Mouse (Mus musculus): ENCODE results near the gene Eps8l1. TPM values are rescaled to one million over a fixed set of nuclear protein-coding genes. Genes with fewer than 3 reads are reported as not detected.
"Not testable (repeated sequence)": the region's sequence is repeated elsewhere in the genome, so short reads cannot be mapped to it uniquely, and the experiment has no call there.

The Eps8l1 gene
- 8.8 and 10.1 TPM in 2 replicates for polyA plus RNA-seq (2015; fragmentation: Nextera tagmentation; extraction: Ambion mirVana)

GRCm38 (mm10) chr7:4460576-4461434 lies at the start of gene Eps8l1:
TSS of gene Eps8l1 (plus strand) at chr7:4460674.
- Histone ChIP-seq H3K4me1 (ENCODE audit: insufficient read depth, low read length) (peaks cover 13% of the 10 kb centered on the region; the same call in 1 of the 2 replicates), H3K9ac (replicated peaks; ENCODE audit: low read length) (peak within 1 kb of the TSS; percentile 63), H3K27ac (ENCODE audit: low read length) (peak within 1 kb of the TSS; percentile 75), H3K27me3 (ENCODE audit: insufficient read depth, low read length) (no peaks in the 10 kb centered on the region), H3K4me2 (replicated peaks; ENCODE audit: low read depth, low read length) (peak within 1 kb of the TSS; percentile 49), H3K36me3 (ENCODE audit: insufficient read depth, low read length) (no peaks in the 10 kb centered on the region), H3K4me3 (ENCODE audit: low read length) (peak within 1 kb of the TSS; percentile 42), H3K9me3 (ENCODE audit: low read length) (no peaks in the 10 kb centered on the region)
- peak; percentile 52 for ATAC-seq (ENCODE audit: low FRiP score, low TSS enrichment)
- 68% methylated on average over 12 of the region's 16 CpGs for WGBS

- H3K36me3 ChIP-seq (ENCODE audit: insufficient read depth, low read length); H3K9ac ChIP-seq (replicated peaks; ENCODE audit: low read length); H3K27ac ChIP-seq (ENCODE audit: low read length); H3K4me1 ChIP-seq (ENCODE audit: insufficient read depth, low read length); H3K9me3 ChIP-seq (ENCODE audit: low read length); ATAC-seq (ENCODE audit: low FRiP score, low TSS enrichment); H3K27me3 ChIP-seq (ENCODE audit: insufficient read depth, low read length); H3K4me3 ChIP-seq (ENCODE audit: low read length); H3K4me2 ChIP-seq (replicated peaks; ENCODE audit: low read depth, low read length): not testable (repeated sequence)
- 95% methylated on average over 15 of the region's 15 CpGs for WGBS
Measured at GRCm38 (mm10) chr7:4412406-4412805, 48.1 kb upstream of the Eps8l1 start.

- H3K4me2 ChIP-seq (replicated peaks; ENCODE audit: low read depth, low read length): no peak overlapping the region
- WGBS: 81% methylated on average over 6 of the region's 6 CpGs
- no peaks in the 10 kb centered on the region for H3K36me3 ChIP-seq (ENCODE audit: insufficient read depth, low read length)
- H3K4me3 ChIP-seq (ENCODE audit: low read length): no peak overlapping the region
- no peak for ATAC-seq (ENCODE audit: low FRiP score, low TSS enrichment)
- H3K9ac ChIP-seq (replicated peaks; ENCODE audit: low read length): no peak overlapping the region
- no peaks in the 10 kb centered on the region for H3K27me3 ChIP-seq (ENCODE audit: insufficient read depth, low read length)
- H3K4me1 ChIP-seq (ENCODE audit: insufficient read depth, low read length): no peaks in the 10 kb centered on the region
- no peaks in the 10 kb centered on the region for H3K9me3 ChIP-seq (ENCODE audit: low read length)
- H3K27ac ChIP-seq (ENCODE audit: low read length): no peak overlapping the region
Measured at GRCm38 (mm10) chr7:4419681-4420080, 40.8 kb upstream of the Eps8l1 start.

GRCm38 (mm10) chr7:4420230-4420629 lies 40.2 kb upstream of the Eps8l1 start:
- Histone ChIP-seq H3K36me3 (ENCODE audit: insufficient read depth, low read length) (peaks cover 2% of the 10 kb centered on the region; the same call in 1 of the 2 replicates), H3K4me2 (replicated peaks; ENCODE audit: low read depth, low read length) (no peak overlapping the region), H3K9ac (replicated peaks; ENCODE audit: low read length) (no peak overlapping the region), H3K27ac (ENCODE audit: low read length) (no peak overlapping the region), H3K4me3 (ENCODE audit: low read length) (no peak overlapping the region), H3K27me3 (ENCODE audit: insufficient read depth, low read length) (no peaks in the 10 kb centered on the region), H3K4me1 (ENCODE audit: insufficient read depth, low read length) (no peaks in the 10 kb centered on the region), H3K9me3 (ENCODE audit: low read length) (no peaks in the 10 kb centered on the region)
- ATAC-seq (ENCODE audit: low FRiP score, low TSS enrichment): no peak
- 68% methylated on average over 4 of the region's 4 CpGs for WGBS

GRCm38 (mm10) chr7:4427161-4427912 lies 33.1 kb upstream of the Eps8l1 start:
- Histone ChIP-seq H3K27ac (ENCODE audit: low read length) (no peak overlapping the region), H3K4me2 (replicated peaks; ENCODE audit: low read depth, low read length) (no peak overlapping the region), H3K4me1 (ENCODE audit: insufficient read depth, low read length) (no peaks in the 10 kb centered on the region), H3K4me3 (ENCODE audit: low read length) (no peak overlapping the region), H3K36me3 (ENCODE audit: insufficient read depth, low read length) (peaks cover 54% of the 10 kb centered on the region), H3K27me3 (ENCODE audit: insufficient read depth, low read length) (no peaks in the 10 kb centered on the region), H3K9me3 (ENCODE audit: low read length) (peaks cover 5% of the 10 kb centered on the region; the same call in 1 of the 2 replicates), H3K9ac (replicated peaks; ENCODE audit: low read length) (no peak overlapping the region)
- ATAC-seq (ENCODE audit: low FRiP score, low TSS enrichment): peak; percentile 94
- 66% methylated on average over 7 of the region's 7 CpGs for WGBS

GRCm38 (mm10) chr7:4430246-4430844 lies 30.1 kb upstream of the Eps8l1 start:
- peaks cover 76% of the 10 kb centered on the region for H3K36me3 ChIP-seq (ENCODE audit: insufficient read depth, low read length)
- ATAC-seq (ENCODE audit: low FRiP score, low TSS enrichment): no peak
- H3K4me3 ChIP-seq (ENCODE audit: low read length): no peak overlapping the region
- peaks cover 8% of the 10 kb centered on the region; the same call in 1 of the 2 replicates for H3K9me3 ChIP-seq (ENCODE audit: low read length)
- no peak overlapping the region for H3K4me2 ChIP-seq (replicated peaks; ENCODE audit: low read depth, low read length)
- no peaks in the 10 kb centered on the region for H3K27me3 ChIP-seq (ENCODE audit: insufficient read depth, low read length)
- WGBS: 91% methylated on average over 9 of the region's 9 CpGs
- no peak overlapping the region for H3K27ac ChIP-seq (ENCODE audit: low read length)
- no peaks in the 10 kb centered on the region for H3K4me1 ChIP-seq (ENCODE audit: insufficient read depth, low read length)
- H3K9ac ChIP-seq (replicated peaks; ENCODE audit: low read length): no peak overlapping the region

GRCm38 (mm10) chr7:4431548-4431947 lies 28.9 kb upstream of the Eps8l1 start:
- Histone ChIP-seq H3K4me3 (ENCODE audit: low read length) (no peak overlapping the region), H3K4me1 (ENCODE audit: insufficient read depth, low read length) (no peaks in the 10 kb centered on the region), H3K27ac (ENCODE audit: low read length) (no peak overlapping the region), H3K27me3 (ENCODE audit: insufficient read depth, low read length) (no peaks in the 10 kb centered on the region), H3K9me3 (ENCODE audit: low read length) (peaks cover 8% of the 10 kb centered on the region; the same call in 1 of the 2 replicates), H3K4me2 (replicated peaks; ENCODE audit: low read depth, low read length) (no peak overlapping the region), H3K9ac (replicated peaks; ENCODE audit: low read length) (no peak overlapping the region), H3K36me3 (ENCODE audit: insufficient read depth, low read length) (peaks cover 75% of the 10 kb centered on the region)
- WGBS: 82% methylated on average over 6 of the region's 6 CpGs
- ATAC-seq (ENCODE audit: low FRiP score, low TSS enrichment): no peak

GRCm38 (mm10) chr7:4432026-4432425 lies 28.4 kb upstream of the Eps8l1 start:
- no peak overlapping the region for H3K9ac ChIP-seq (replicated peaks; ENCODE audit: low read length)
- no peak for ATAC-seq (ENCODE audit: low FRiP score, low TSS enrichment)
- no peak overlapping the region for H3K4me2 ChIP-seq (replicated peaks; ENCODE audit: low read depth, low read length)
- H3K36me3 ChIP-seq (ENCODE audit: insufficient read depth, low read length): peaks cover 77% of the 10 kb centered on the region
- no peak overlapping the region for H3K4me3 ChIP-seq (ENCODE audit: low read length)
- no peaks in the 10 kb centered on the region for H3K27me3 ChIP-seq (ENCODE audit: insufficient read depth, low read length)
- no peaks in the 10 kb centered on the region for H3K4me1 ChIP-seq (ENCODE audit: insufficient read depth, low read length)
- H3K9me3 ChIP-seq (ENCODE audit: low read length): peaks cover 8% of the 10 kb centered on the region; the same call in 1 of the 2 replicates
- 83% methylated on average over 8 of the region's 8 CpGs for WGBS
- H3K27ac ChIP-seq (ENCODE audit: low read length): no peak overlapping the region

- Histone ChIP-seq H3K9ac (replicated peaks; ENCODE audit: low read length) (no peak overlapping the region), H3K9me3 (ENCODE audit: low read length) (no peaks in the 10 kb centered on the region), H3K4me3 (ENCODE audit: low read length) (no peak overlapping the region), H3K4me2 (replicated peaks; ENCODE audit: low read depth, low read length) (no peak overlapping the region), H3K36me3 (ENCODE audit: insufficient read depth, low read length) (peaks cover 75% of the 10 kb centered on the region), H3K4me1 (ENCODE audit: insufficient read depth, low read length) (no peaks in the 10 kb centered on the region), H3K27ac (ENCODE audit: low read length) (no peak overlapping the region), H3K27me3 (ENCODE audit: insufficient read depth, low read length) (no peaks in the 10 kb centered on the region)
- ATAC-seq (ENCODE audit: low FRiP score, low TSS enrichment): no peak
- WGBS: 92% methylated on average over 2 of the region's 2 CpGs
Measured at GRCm38 (mm10) chr7:4437721-4438120, 22.8 kb upstream of the Eps8l1 start.
